Mouse (Mus musculus) natural killer cell, adult 2 months (primary cell): ENCODE results near the gene Scfd2.

ENCODE experiments used
- DNase-seq, 2 experiments: peaks; one replicate each; pipeline ENCODE4 v3.0.0; 2022; ENCODE audit warnings: low spot score in 2 of 2

The Scfd2 gene

DNA sequence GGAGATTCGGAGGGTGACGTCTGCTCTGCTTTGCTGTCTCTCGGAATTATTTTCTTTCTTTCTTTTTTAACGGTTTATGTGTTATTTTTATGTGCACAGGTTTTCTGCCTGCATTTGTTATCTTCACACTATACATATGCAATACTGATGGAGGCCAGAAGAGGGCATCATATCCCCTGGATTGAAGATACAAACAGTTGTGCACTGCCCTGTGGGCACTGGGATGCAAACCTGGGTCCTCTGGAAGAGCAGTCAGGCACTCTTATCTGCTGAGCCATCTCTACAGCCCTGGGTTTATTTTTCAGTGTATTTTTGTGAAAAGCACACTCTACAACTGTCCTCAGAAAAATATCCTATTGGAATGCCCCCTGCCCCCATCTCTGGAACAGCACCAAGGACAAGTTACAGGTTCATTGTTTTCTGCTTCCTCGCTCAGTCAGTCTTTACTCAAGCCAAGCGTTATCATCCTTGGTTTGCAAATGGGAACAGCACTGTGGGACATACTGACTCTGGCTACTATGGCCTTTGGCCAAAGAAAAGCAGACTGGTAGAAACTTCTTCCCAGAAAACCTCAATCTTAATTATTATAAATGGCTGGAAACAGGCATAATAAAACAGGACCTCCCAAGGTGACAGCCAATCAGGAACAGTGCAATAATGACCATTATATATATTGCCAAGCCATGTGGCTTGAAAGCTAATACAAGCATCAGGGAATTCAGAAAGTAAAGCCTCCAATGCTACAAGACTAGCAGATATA lies 75.9 kb downstream of the Scfd2 start:
- no peak for DNase-seq

DNA sequence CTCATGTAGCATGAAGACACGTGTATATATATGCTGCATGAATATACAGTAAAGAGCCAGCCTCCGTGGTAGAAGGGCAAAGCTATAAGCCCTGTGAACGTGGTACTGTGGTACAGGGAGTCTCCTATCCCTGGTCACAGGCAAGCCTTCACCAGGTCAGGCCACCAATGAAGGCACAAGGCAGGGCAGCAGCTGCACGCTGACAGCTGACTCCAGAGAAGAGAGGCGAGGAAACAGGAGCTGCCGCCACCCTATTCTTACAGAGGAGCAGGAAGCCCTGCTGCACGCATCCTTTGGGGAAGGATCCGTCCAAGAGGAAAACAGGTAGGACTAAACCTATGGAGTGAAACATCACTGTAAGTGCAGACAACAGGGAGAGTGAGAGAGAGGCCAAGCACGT lies 76.5 kb downstream of the Scfd2 start:
- no peak for DNase-seq

DNA sequence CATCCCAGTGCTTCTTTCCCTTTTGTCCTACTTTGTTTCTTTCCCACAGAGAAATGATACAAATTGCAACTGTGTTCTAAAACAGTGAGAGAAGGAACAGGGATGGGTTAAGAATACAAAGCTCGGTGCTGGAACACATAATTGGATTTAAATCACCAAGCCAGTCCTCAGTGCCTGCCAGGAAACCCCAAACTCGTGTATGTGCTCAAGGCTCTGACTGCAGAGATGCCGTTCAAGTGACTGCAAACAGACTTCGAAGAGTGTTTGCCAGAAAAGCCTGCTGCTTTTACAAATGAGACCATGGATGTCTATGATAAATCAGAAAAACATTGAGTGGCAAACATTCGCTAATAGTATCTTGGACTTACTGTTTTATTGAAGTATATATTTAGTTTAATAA lies 80.6 kb downstream of the Scfd2 start:
- no peak for DNase-seq

DNA sequence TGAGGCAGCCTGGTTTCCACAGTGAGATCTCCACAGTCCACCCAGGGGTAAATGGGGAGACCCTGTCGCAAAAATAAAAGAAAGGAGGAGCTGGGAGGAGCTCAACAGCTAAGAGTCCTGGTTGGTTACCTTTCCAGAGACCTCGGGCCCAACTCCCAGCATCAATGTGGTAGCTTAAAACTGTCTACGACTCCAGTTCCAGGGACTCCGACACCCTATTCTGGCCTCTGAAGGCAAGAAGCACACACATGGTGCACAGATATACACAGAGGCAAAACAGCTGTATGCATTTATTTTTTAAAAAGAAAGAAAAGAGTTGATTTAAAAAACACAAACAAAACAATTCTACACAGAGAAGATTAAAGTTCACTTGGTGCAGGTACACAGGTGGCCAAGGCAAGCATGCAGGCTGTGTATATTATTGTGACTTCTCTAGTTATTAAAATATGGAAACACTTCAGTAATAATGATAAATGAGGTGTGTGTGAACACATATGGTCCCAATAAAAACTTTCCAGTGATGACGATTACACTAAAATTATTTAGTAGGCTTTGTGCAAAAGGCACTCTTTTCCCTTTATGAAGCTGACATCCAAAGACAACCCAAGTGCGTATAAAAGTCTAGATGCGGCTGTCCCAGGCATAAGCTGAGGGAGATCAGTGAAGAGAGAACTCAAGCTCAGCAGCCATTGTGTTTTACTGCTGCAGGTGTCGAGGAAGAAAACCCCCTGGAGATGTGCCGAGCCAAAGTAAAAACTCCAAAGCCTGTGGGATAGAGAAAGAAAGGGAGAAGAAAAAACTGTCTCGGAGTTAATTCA lies 83.8 kb downstream of the Scfd2 start:
- no peak for DNase-seq

DNA sequence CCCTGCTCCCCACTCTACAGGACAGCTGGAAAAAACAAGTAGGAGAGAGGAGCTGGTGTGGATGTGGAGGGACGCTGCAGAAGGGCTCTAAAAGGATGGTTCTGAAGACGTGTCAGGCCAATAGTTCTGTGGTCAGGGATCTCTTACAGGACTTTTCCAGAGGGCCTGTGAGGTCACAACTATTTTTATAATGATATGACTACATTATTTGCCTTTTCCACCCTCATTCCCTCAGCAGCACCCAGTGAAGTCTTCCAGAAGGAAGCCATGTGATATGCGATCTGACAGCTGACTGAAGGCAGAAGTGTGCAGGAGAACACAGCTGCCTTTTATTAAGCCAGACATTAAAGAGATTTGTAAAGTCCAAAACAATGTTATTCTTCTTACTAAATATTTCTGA lies 85.7 kb downstream of the Scfd2 start:
- DNase-seq, result no peak

DNA sequence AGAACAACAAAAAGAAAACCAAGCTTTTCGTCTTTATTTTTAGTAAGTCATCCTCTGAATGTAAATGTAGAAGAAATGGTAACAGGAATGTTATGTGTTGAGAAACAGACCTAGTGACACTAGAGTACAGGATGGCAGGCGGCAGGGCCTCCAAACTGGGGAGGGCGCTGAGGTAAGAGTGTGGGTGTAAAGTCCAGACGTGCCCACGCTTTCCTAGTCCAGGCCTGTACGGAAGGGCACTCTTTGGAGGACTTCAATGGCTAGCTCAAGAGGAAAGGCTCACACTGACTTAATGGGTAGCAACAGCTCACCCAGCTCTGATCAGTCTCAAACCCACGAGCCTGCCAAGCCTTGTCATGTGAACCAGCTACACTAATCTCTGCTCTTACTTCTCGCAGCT lies 93.2 kb downstream of the Scfd2 start:
- no peak for DNase-seq

DNA sequence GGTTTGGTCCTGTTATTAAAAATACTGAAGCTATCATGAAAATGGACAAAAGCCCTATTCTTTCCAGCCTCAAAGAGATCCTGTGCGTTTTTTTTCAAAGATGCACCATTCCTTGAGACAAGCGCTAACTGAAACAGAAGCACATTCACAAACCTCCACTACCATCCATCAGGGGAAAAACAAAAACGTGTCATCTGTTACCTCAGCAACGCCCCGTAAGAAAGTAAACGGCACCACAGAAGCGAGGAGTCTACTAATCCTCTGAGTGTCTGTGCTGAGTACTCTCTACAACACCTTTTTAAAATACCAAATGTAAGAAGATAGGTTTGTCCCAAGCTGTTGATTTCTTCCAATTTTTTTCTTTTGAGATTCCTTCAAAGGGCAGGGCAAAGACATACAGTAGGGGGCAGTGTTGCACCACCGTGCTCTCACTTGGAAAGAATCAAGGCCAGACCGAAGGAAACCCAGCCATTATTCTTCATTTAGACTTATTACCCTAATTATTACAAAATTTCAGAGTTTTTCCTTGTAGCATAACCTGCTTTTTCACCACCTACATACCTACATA lies 97.9 kb downstream of the Scfd2 start:
- DNase-seq, result peak; percentile 54

DNA sequence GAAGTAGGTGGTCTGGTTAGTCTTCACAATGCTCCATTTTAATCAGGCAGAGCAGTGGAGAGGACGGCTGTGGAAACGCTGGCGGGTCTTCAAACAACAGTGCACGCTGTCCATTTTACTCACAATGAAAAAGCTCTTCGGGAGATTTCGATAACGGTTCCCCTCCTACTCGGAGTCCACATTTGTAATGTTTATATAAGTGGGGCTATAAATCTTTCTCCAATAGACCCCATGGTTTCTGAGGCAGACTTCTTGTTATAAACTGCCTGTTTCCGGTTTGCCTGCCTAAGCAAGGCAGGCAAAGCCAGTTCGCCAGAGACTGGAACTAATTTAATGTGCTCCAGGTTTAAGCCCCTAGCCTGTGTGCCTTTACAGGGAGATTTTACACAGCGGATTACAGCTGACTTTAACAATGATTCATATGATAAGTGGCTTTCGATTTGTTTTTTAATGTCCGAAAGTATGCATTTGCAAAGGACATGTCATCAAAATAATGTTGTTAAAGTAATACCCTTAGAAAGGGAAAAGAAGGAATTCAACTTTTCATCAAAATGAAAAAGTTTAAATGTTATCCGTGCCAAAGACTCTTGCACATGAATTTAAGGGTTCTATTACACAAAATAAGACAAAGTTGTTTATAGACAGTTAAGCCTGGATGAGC lies 98.5 kb downstream of the Scfd2 start:
- no peak for DNase-seq

DNA sequence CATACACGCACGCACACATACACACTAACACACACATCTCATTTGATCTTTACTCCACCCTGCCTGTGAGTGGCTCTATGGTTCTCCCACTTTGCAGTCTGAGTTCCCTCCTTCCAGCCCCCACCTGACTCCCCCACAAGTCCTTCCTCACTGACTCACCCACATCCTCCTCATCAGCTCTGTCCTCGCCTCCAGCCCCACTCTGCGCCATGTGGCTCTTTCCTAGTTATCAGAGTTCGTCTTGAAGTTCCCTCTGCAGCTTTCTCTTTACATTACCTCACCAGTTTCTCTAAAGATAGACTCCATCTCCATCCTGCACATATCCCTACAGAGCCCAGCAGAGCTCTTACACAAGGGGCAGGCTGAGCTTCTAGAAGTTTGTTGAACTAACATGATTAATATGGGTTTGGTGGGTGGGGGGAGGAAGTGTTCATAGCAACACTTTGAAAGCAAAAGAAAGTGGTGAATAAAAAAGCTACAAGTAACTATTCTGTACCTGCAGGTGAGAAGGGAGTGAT lies 110.9 kb downstream of the Scfd2 start:
- no peak for DNase-seq

DNA sequence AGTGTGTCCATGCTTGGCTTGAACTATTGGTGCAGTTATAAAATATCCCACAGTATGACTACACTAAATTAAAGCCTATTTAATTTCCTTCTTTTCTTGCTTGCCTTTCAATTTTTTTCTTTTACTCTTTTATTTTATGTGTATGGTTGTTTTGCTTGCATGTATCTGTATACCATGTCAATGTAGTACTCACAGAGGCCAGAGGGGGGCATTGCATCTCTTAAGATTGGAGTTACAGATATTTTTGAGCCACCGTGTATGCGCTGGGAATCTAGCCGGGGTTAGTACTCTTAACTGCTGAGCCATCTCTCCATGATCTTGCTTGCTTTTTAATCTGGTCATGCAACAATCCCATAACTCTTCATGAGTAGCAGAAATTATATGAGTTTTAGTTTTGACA lies 119.0 kb downstream of the Scfd2 start:
- no peak for DNase-seq

DNA sequence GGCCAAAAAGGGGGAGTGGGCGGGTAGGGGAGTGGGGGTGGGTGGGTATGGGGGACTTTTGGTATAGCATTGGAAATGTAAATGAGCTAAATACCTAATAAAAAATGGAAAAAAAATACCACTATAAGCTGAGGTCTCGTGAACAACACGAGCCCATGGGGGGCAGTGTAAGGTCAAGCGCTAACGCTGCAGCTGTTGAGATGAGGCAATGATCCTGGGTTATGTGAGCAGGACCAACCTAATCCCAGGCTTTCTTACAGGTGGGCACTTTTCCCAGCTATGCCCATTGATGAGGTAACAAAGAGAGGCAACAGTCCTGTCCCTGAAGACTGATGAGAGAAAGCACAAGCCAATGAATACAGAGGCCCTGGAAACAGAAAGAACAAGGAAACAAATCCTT lies 126.7 kb downstream of the Scfd2 start:
- DNase-seq, result no peak

DNA sequence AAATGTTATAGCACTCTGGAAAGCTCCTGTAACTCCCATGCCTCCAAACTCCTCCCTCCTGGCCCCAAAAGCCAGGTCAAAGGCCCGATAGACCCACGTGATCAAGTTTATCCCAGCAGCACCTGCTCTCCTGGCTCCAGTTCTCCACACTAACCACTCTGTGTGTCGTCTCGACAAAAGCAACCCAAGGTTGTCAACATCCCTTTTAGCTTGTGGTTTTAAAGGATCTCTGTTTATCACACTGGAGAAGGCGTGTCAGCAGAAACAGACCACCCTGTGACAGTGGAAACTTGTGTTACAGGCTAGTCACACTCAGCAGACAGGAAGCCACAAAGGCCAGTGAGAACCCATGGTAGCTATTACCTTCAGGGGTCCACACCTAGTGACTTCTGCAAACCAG lies 127.5 kb downstream of the Scfd2 start:
- peak; percentile 78 to 89 for DNase-seq

DNA sequence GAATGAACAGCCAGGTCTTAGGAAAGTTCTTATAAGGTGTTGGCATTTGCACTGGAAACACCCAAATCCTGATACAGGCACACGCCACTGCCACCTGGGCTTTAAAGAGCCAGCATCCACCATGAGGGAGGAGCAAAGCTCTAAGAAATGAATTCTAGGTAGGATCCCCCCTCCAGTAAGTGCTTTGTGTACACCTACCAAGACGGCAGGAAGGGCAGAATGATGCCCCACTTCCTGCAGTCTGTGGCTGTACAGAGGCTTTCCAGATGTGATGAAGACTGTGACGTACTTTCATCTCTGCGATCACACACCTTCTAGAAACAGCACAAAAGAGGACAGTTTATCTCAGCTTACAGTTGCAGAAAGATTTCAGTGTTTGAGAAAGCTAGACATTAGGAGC lies 128.9 kb downstream of the Scfd2 start:
- DNase-seq, result peak; percentile 72 to 80

DNA sequence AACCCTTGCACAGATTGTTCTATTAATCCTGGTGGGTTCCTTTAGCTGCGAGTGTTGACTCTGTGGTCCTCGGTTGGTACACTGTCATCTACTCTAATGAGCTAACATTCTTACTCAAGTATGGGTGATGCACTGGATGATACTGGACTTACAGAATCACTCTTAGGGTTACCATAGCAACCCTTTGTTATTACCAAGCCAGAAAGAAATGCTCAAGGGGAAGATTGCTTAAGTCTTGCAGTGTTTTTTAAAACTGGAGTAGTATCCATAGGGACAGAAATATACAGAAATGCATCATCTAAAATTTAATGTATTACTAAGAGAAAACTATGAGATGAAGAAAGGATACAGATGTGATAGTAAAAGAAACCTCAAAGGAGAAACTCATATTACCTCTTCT lies 139.8 kb downstream of the Scfd2 start:
- no peak for DNase-seq

DNA sequence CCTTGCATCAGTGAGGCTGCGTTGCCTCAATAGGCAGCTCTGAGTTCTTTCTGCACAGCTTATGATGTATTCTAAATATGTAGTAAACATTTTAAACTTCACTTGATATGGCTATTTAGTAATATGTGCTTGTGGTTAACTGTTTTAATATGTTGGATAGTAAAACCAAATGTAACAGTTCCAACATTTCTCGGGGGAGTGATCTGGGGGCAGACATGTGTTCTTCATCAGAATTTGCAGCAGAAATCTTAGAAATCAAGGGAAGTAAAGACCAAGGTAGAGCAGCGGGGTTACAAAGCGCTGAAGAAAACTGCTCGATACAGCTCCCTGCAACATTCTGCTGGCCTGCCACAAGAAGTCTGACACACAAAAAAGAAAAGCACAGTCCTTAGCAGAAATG lies 140.2 kb downstream of the Scfd2 start:
- no peak for DNase-seq

DNA sequence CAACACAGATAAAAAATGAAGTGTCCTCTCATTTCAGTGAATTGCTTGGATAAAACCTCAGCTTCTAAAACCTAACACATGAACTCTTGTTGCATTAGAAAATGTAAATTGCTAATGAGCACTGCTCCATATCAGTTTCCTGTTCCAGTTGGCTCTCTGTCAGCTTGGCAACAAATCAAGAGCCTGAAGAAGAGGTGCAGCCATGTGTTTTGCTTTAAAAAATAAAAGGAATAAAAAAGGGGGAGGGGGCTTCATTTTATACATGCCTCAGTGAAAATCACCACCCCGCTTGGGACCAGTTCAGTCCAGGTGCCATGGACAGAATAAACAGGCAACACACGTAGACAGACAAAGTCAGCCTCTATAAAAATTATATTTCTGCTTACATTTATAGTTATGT lies 142.7 kb downstream of the Scfd2 start:
- no peak for DNase-seq

DNA sequence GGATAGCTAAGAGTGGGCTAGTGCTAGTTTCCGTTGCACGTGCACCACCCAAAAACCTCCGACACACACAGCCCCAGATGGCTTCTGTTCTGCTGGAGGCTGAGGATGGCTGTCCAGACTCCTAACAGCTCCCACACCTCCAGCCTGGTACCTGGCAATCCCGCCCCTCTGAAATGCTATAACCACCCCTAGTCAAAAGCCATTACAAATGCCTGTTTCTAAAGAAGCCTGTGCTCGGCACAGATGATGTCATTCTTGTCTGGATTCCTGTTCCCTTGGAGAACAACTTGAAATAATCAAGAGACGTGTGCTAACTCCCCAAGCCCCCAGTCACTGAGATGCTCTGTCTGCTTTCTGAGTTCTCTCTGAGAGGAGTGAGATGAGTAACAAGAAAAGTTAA lies 143.5 kb downstream of the Scfd2 start:
- DNase-seq, result no peak

DNA sequence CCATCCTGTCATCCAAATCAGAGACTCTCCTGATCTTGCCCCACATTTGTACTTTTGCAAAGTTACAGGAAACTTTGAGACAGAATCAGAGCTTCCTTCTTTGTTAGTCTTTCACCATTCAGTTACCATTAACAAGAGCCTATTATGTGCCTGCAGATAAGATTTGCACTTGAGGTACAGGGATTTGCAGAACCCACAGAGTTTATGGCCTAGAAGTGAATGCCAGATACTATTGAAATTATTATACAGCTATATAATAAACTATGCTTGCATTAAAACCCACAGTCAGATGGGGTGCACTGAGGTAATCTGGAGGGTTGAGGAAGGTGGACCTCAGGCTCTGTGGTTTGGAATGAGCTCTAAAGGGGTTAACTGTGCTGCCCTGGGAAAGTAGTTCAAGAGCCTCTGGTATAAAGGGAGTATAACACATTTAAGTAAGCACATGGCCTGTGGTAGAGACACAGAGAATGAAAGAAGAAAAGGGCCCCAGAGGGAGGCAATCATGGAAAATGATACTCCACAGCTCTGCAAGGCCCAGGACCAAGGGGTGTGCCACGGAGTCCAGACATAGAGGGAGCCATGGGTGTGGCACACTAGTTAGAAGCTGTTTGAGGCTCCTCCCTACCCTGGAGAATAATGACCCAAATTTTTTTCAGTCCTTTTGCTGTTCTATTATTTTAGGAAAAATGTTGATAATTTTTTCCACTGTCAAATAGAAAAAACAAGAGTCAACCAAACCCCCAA lies 144.2 kb downstream of the Scfd2 start:
- DNase-seq, result no peak

DNA sequence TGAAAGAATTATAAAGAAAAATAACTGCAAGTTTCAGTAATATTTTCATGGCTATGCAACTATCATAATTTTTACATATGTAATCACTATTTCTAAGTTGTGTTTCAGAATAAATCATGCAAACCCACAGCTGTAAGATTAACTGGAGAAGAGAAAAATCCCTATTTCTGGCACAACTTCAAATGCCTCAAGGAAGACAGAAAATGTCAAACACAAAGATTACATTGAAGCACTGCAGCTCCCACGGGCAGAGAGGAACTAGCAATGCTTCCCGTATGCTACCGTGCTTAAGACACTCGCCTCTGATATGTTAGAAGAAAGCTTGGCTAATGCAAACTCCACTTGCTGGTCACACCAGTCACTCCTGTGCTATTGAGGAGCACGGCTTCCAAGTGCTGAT lies 151.5 kb downstream of the Scfd2 start:
- DNase-seq, result no peak

DNA sequence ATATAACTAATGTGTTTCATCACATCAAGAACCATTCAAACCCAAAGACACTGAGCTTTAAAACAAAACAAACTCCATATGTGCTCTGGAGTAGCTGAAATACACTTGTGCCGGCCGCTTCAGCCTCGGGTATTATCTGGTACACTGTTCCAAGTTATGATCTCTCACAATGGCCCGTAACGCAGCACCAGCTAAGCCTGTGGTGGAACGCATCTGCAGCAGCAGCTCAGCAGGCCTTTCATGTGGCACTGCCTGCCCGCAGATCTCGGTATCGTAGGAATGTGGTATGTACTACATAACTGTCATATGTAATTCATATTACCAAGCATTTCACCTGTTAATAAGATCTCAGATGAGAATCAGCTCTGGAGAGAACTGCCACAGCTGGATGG lies 164.9 kb downstream of the Scfd2 start:
- peak; percentile 11 to 23 for DNase-seq

DNA sequence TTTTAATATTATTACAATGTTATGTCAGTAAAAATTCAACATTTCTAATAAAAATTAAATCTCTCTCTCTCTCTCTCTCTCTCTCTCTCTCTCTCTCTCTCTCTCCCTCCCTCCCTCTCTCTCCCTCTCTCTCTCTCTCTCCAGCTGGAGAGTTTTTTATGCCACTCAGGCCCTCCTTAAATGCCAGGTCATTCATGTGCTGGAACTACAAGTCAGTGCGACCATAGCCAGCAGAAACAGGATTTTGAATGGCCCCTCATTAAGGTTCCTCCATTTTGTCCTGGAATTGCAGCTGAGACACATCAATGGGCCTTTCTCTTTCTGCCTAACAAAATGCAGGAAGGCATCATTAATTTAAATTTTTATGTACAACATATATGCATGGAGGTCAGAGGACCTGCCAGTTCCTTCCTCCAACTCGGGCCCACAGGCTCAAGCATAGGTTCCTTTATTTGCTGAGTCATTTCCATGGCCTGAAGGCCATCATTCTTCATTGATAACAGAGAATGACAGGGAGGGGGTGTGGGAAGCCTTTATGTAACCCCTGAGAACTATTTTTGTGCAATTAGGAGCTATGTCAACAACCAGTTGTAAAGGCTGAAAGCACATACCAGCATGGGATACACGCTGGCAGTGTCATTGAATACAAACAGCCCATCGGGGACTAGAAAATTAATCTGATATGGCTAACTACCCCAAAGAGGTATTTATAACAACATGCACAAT lies 165.4 kb downstream of the Scfd2 start:
- no peak for DNase-seq
